Mouse (Mus musculus) embryonic facial prominence, embryonic 15.5 days (tissue): ENCODE measurements around the gene Adam25. TPM values are rescaled to one million over a fixed set of nuclear protein-coding genes. Genes with fewer than 3 reads are reported as not detected.
"Not testable (repeated sequence)": the region's sequence is repeated elsewhere in the genome, so short reads cannot be mapped to it uniquely, and the experiment has no call there.

Experiments
- ATAC-seq: fragments of 200-750 bp; cut with Nextera tagmentation; 2 replicates; pipeline ENCODE4 v1.8.0; 2017; ENCODE audit warnings: low read depth, moderate TSS enrichment; ENCODE audit not compliant: insufficient number of reproducible peaks, low FRiP score, low TSS enrichment
- H3K27ac ChIP-seq: fragments of 300-500 bp; sonication (generic); replicated peaks from 2 replicates; pipeline ENCODE4 v1.5.1; 2015; ENCODE audit warnings: mild to moderate bottlenecking, inconsistent platforms
- H3K27me3 ChIP-seq: fragments of 300-500 bp; sonication (generic); 2 replicates; pipeline ENCODE4 v1.6.1; 2015; ENCODE audit warnings: inconsistent platforms
- H3K36me3 ChIP-seq: fragments of 300-500 bp; sonication (generic); 2 replicates; pipeline ENCODE4 v1.6.1; 2015; ENCODE audit warnings: mild to moderate bottlenecking, inconsistent platforms
- H3K4me1 ChIP-seq: fragments of 300-500 bp; sonication (generic); 2 replicates; pipeline ENCODE4 v1.6.1; 2015; ENCODE audit warnings: inconsistent platforms
- H3K4me2 ChIP-seq: fragments of 300-500 bp; sonication (generic); replicated peaks from 2 replicates; pipeline ENCODE4 v1.6.1; 2015; ENCODE audit warnings: mild to moderate bottlenecking, inconsistent platforms
- H3K4me3 ChIP-seq: fragments of 300-500 bp; sonication (generic); replicated peaks from 2 replicates; pipeline ENCODE4 v1.5.1; 2015; ENCODE audit warnings: mild to moderate bottlenecking, inconsistent platforms
- H3K9ac ChIP-seq: fragments of 300-500 bp; sonication (generic); 2 replicates; pipeline ENCODE4 v1.6.1; 2015; ENCODE audit warnings: inconsistent platforms
- H3K9me3 ChIP-seq: fragments of 300-500 bp; sonication (generic); replicated peaks from 2 replicates; pipeline ENCODE4 v1.6.1; 2016; ENCODE audit warnings: inconsistent platforms
- WGBS: fragments of 180-500 bp; shearing (Covaris S2); methylation state at CpG from one replicate; pipeline ENCODE4 v1.1.7; 2015; 5-methylcytosine and 5-hydroxymethylcytosine counted together
- polyA plus RNA-seq: library from polyadenylated mRNA; unstranded; fragments of >200 nt; fragmentation: Nextera tagmentation; extraction: Ambion mirVana; gene quantifications from 2 replicates; pipeline ENCODE4 v1.2.1, GENCODE M21; 2015

Gene Adam25
- polyA plus RNA-seq: 0.05 TPM in 1 of 2 replicates, not detected in the other

- not testable (repeated sequence) for ATAC-seq
- WGBS: 59% methylated on average over 1 of the region's 1 CpGs
These were observed at the start of gene Adam25 for GRCm38 (mm10) chr8:40751908-40752307. Adam25 (plus strand) TSS chr8:40752208.

GRCm38 (mm10) chr8:40715406-40715805, 36.6 kb upstream of the Adam25 start:
- not testable (repeated sequence) for H3K9me3 ChIP-seq, H3K4me1 ChIP-seq, H3K4me3 ChIP-seq, H3K27ac ChIP-seq, H3K4me2 ChIP-seq, ATAC-seq, H3K9ac ChIP-seq, H3K27me3 ChIP-seq, H3K36me3 ChIP-seq
- 88% methylated on average over 4 of the region's 4 CpGs for WGBS

More at GRCm38 (mm10) chr8:40751908-40752307, at the start of gene Adam25:
- not testable (repeated sequence) for H3K4me2 ChIP-seq, H3K4me1 ChIP-seq, H3K27me3 ChIP-seq, H3K9ac ChIP-seq, H3K36me3 ChIP-seq, H3K4me3 ChIP-seq, H3K9me3 ChIP-seq, H3K27ac ChIP-seq

GRCm38 (mm10) chr8:40715986-40716385, 36.0 kb upstream of the Adam25 start:
- no peaks in the 10 kb centered on the region for H3K36me3 ChIP-seq
- no peak overlapping the region for H3K27ac ChIP-seq
- H3K4me2 ChIP-seq: no peak overlapping the region
- no peaks in the 10 kb centered on the region for H3K27me3 ChIP-seq
- no peaks in the 10 kb centered on the region for H3K4me1 ChIP-seq
- no peak for ATAC-seq
- no peak overlapping the region for H3K4me3 ChIP-seq
- 88% methylated on average over 7 of the region's 7 CpGs for WGBS
- no peak overlapping the region for H3K9ac ChIP-seq
- no peaks in the 10 kb centered on the region for H3K9me3 ChIP-seq

GRCm38 (mm10) chr8:40783320-40783719, 31.3 kb downstream of the Adam25 start:
- H3K9ac ChIP-seq: no peak overlapping the region
- no peak overlapping the region for H3K4me2 ChIP-seq
- H3K27me3 ChIP-seq: no peaks in the 10 kb centered on the region
- H3K36me3 ChIP-seq: no peaks in the 10 kb centered on the region
- H3K9me3 ChIP-seq: no peaks in the 10 kb centered on the region
- H3K27ac ChIP-seq: no peak overlapping the region
- no peaks in the 10 kb centered on the region for H3K4me1 ChIP-seq
- no peak for ATAC-seq
- H3K4me3 ChIP-seq: no peak overlapping the region

- WGBS: 70% methylated on average over 1 of the region's 1 CpGs
- not testable (repeated sequence) for H3K4me3 ChIP-seq, H3K27ac ChIP-seq, H3K27me3 ChIP-seq, ATAC-seq, H3K9ac ChIP-seq, H3K4me1 ChIP-seq, H3K4me2 ChIP-seq, H3K9me3 ChIP-seq, H3K36me3 ChIP-seq
These were observed 41.0 kb downstream of the Adam25 start, which contains the start of gene Adam20 for GRCm38 (mm10) chr8:40792973-40793372. Adam20 (plus strand) TSS chr8:40793273.

GRCm38 (mm10) chr8:40803379-40804079, 51.5 kb downstream of the Adam25 start:
- no peaks in the 10 kb centered on the region for H3K4me1 ChIP-seq
- H3K9me3 ChIP-seq: no peaks in the 10 kb centered on the region
- H3K27ac ChIP-seq: no peak overlapping the region
- 76% methylated on average over 2 of the region's 2 CpGs for WGBS
- no peaks in the 10 kb centered on the region for H3K27me3 ChIP-seq
- no peak overlapping the region for H3K4me3 ChIP-seq
- no peak overlapping the region for H3K4me2 ChIP-seq
- H3K36me3 ChIP-seq: no peaks in the 10 kb centered on the region
- H3K9ac ChIP-seq: no peak overlapping the region
- no peak for ATAC-seq

Other genes with a start within 250 kb of the Adam25 start
- gene Adam24, start 77.1 kb upstream of the Adam25 start, polyA plus RNA-seq: not detected in 2 replicates
- gene Adam20, start 41.1 kb downstream of the Adam25 start, polyA plus RNA-seq: not detected in 2 replicates
- not detected in 2 replicates for gene Adam39, start 70.8 kb downstream of the Adam25 start, polyA plus RNA-seq